Mouse (Mus musculus) G1E (cell line): Measurements from ENCODE around the gene Exosc3.

Source experiments
- CTCF ChIP-seq: IDR thresholded peaks from 2 replicates; pipeline ENCODE4 v1.5.1; 2012; ENCODE audit warnings: low read depth, low read length, inconsistent platforms, mixed read lengths
- GATA1 ChIP-seq: IDR thresholded peaks from 2 replicates; pipeline ENCODE4 v1.6.1; 2012; ENCODE audit warnings: borderline replicate concordance, low read length, inconsistent platforms, mixed read lengths
- TAL1 ChIP-seq: conservative IDR thresholded peaks from 2 replicates; pipeline ENCODE4 v1.6.1; 2012; ENCODE audit warnings: low read depth, low read length, inconsistent platforms, mixed read lengths

DNA sequence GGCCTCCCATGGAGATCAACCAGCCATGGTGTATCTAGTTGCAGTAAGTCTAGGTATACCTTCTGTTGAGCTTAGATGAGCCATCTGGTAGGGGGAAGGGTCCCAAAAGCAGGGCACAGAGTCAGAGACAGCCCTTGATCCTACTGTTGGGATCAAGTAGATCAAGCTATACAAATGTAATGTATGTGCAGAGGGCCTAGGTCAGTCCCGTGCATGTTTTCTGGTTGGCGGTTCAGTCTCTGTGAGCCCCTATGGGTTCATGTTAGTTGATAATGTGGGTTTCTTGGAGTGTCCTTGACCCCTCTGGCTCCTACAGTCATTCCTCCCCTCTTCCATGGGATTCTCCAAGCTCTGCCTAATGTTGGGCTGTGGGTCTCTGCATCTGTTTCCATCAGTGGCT is 31.5 kb downstream of the Exosc3 start:
- TF ChIP-seq CTCF, result no peak
- TF ChIP-seq TAL1, result no peak
- TF ChIP-seq GATA1, result no peak
